Mouse (Mus musculus): ENCODE data around the gene Bpifb9a. TPM values are rescaled to one million over a fixed set of nuclear protein-coding genes. Genes with fewer than 3 reads are reported as not detected.
"Not testable (repeated sequence)": the region's sequence is repeated elsewhere in the genome, so short reads cannot be mapped to it uniquely, and the experiment has no call there.

Gene Bpifb9a
- total RNA-seq, 2 experiments from 2014 or later = not detected

DNA sequence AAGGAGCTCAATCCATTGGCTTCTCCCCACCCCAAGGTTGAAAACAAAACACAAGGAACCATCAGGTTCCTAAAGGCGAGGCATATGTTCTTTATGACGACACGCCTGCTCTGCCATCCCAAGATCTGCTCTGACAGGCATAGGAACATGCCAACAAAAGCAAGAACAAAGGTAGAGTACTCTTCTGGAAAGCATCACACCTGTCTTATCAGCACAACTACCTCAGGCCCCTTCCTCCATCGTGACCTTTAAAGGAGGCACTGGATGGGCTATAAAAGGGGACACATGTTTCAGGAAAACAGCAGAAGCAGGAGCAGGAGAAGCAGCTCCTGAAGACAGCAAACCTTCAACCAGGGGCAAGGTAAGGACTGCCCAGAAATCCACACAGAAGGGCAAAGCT, 49.3 kb downstream of the Bpifb9a start, which contains the start of gene Bpifb9b:
Gene Bpifb9b (plus strand): TSS at position 301 of the 400 bp plus-strand sequence.
- not testable (repeated sequence) for DNase-seq

DNA sequence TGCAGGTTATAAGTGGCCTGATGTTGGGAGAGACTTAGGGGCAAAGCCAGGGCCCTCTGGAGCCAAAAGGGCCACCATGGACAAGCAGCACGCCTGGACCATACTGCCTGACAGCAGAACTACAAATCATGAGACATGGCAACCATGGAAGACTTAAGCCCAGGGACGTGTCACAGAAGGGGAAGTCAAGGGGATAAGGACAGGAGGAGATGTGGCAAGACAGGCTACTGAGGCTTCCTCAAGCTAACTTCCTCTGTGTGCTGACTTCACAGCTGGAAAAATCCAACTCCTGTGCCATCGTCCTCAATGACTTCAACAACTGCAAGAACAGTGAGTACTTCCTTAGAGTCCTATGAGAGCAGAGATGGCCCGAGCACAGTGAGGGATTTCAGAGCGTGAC, 56.1 kb downstream of the Bpifb9a start:
- DNase-seq = not testable (repeated sequence)

Other genes starting within 250 kb of the Bpifb9a start
- not detected for gene Bpifa2, start 249.6 kb upstream of the Bpifb9a start, total RNA-seq (2021)
- not detected for gene Bpifa3, start 127.5 kb upstream of the Bpifb9a start, total RNA-seq (2021)
- 100 to 1,000 TPM in 1 of 2 experiments, under 1 TPM in 1; 0.72 to 404 TPM for gene Bpifa1, start 115.0 kb upstream of the Bpifb9a start, total RNA-seq (2021)
- not detected for gene Bpifa5, start 95.2 kb upstream of the Bpifb9a start, total RNA-seq (2021)
- gene Bpifb1, start 67.0 kb upstream of the Bpifb9a start, total RNA-seq (2021) = 1 to 10 TPM in 1 of 2 experiments, not detected in 1; 9.4 TPM
- not detected for gene Bpifb5, start 34.1 kb upstream of the Bpifb9a start, total RNA-seq (2021)
- gene Bpifb9b, start 49.4 kb downstream of the Bpifb9a start, total RNA-seq (2021) = not detected
- 10 to 100 TPM; 17.3 to 22.8 TPM for gene Cdk5rap1, start 115.2 kb downstream of the Bpifb9a start, total RNA-seq (2021)
- gene Snta1, start 150.2 kb downstream of the Bpifb9a start, total RNA-seq (2021) = 10 to 100 TPM; 78.7 to 79.5 TPM
- 10 to 100 TPM; 12.8 to 15.9 TPM for gene Cbfa2t2, start 178.6 kb downstream of the Bpifb9a start, total RNA-seq (2021)

Data from heart, adult 18-20 months (tissue).